Mouse (Mus musculus) lung, postnatal 0 days (tissue): ENCODE measurements around the gene Cyyr1.

ENCODE experiments used
- CTCF ChIP-seq: IDR thresholded peaks from 2 replicates; pipeline ENCODE4 v1.5.1; 2016; ENCODE audit warnings: antibody characterized with exemption, mild to moderate bottlenecking
- EP300 ChIP-seq: IDR thresholded peaks from 2 replicates; pipeline ENCODE4 v1.6.1; 2016; ENCODE audit warnings: antibody characterized with exemption, mild to moderate bottlenecking, control low read depth

GRCm38 (mm10) chr16:85487266-85487665 lies 65.9 kb downstream of the Cyyr1 start:
- TF ChIP-seq CTCF (no peak), EP300 (no peak)
